Mouse (Mus musculus) CH12.LX (cell line): Measurements from ENCODE around the gene Gng8.

ENCODE experiments used
- CHD1 ChIP-seq: IDR thresholded peaks from 2 replicates; pipeline ENCODE4 v1.6.1; 2012; ENCODE audit warnings: low read depth, low read length, improper control_type of control experiment, inconsistent platforms
- CTCF ChIP-seq, 2 experiments: IDR thresholded peaks in 1 of 2; conservative IDR thresholded peaks in 1 of 2; 2 replicates each; pipeline ENCODE4 v1.5.1; 2011 to 2012; ENCODE audit warnings: low read depth in 2 of 2, low read length in 2 of 2, improper control_type of control experiment in 1 of 2, inconsistent platforms in 1 of 2, mild to moderate bottlenecking in 1 of 2, moderate library complexity in 1 of 2
- EP300 ChIP-seq: IDR thresholded peaks from 2 replicates; pipeline ENCODE4 v1.6.1; 2011; ENCODE audit warnings: low read length, improper control_type of control experiment
- MAX ChIP-seq: IDR thresholded peaks from 2 replicates; pipeline ENCODE4 v1.6.1; 2011; ENCODE audit warnings: low read length, improper control_type of control experiment
- NELFE ChIP-seq: IDR thresholded peaks from 2 replicates; pipeline ENCODE4 v1.6.1; 2011; ENCODE audit warnings: low read depth, low read length, improper control_type of control experiment
- POLR2A ChIP-seq: IDR thresholded peaks from 2 replicates; pipeline ENCODE4 v1.6.1; 2011; ENCODE audit warnings: low read depth, mild to moderate bottlenecking, improper control_type of control experiment, low read length
- TBP ChIP-seq: conservative IDR thresholded peaks from 2 replicates; pipeline ENCODE4 v1.6.1; 2011; ENCODE audit warnings: low read depth, low read length, improper control_type of control experiment
- UBTF ChIP-seq: IDR thresholded peaks from 2 replicates; pipeline ENCODE4 v1.6.1; 2012; ENCODE audit warnings: low read depth, mild to moderate bottlenecking, inconsistent platforms, low read length, improper control_type of control experiment, moderate library complexity
- USF1 ChIP-seq: IDR thresholded peaks from 2 replicates; pipeline ENCODE4 v1.6.1; 2014; ENCODE audit warnings: low read depth, mild to moderate bottlenecking, inconsistent platforms, low read length, improper control_type of control experiment
- ZC3H11A ChIP-seq: IDR thresholded peaks from 2 replicates; pipeline ENCODE4 v1.6.1; 2012; ENCODE audit warnings: low read depth, mild to moderate bottlenecking, inconsistent platforms, low read length, improper control_type of control experiment
- ZNF384 ChIP-seq: IDR thresholded peaks from 2 replicates; pipeline ENCODE4 v1.6.1; 2012; ENCODE audit warnings: low read depth, low read length, improper control_type of control experiment, inconsistent platforms

DNA sequence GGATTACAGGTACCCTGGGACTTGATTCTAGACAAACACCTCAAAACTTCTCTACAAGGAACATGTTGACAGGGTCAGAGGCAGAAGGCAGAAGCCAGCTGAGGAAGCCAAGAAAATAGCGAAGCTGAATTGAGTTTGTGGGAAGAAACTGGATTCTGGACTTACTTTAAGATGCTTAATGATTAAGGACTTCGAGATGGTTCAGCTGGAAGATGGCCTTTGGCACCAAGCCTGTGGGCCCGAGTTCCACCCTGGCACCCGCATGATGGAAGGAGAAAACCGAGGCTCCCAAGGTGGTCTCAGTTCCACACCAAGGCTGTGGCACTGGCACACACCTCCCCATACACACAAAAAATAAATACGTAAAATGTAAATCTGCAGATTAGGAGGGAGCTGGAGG, 1.1 kb upstream of the Gng8 start:
- TF ChIP-seq NELFE (no peak), CTCF (conservative IDR thresholded peaks at IDR 0.05 in 1 of 2, IDR thresholded peaks at IDR 0.05 in 1 of 2; ENCODE audit: low read depth in 2 of 2, low read length in 2 of 2) (no peak), ZNF384 (no peak), CHD1 (no peak), MAX (no peak), TBP (no peak), EP300 (no peak), POLR2A (no peak), ZC3H11A (no peak), UBTF (no peak), USF1 (no peak)
